Mouse (Mus musculus): ENCODE results near the gene Prdm2. TPM values are rescaled to one million over a fixed set of nuclear protein-coding genes. Genes with fewer than 3 reads are reported as not detected.
A peak's percentile ranks its signal among the peaks of the same experiment; 100 is the strongest.

Gene Prdm2
- polyA plus RNA-seq, 1 experiment from 2014 or later: 4.0 TPM

GRCm38 (mm10) chr4:143213571-143213970 lies 776 bp upstream of the Prdm2 start:
- no peak overlapping the region for H3K4me3 ChIP-seq (ENCODE audit: low read depth, low read length)
- WGBS: 84% methylated on average over 4 of the region's 4 CpGs
- ATAC-seq: no peak
- no peaks in the 10 kb centered on the region for H3K36me3 ChIP-seq (ENCODE audit: control insufficient read depth, insufficient read depth)
- TF ChIP-seq CTCF (IDR thresholded peaks at IDR 0.05; ENCODE audit: low read depth): no peak
- no peak overlapping the region for H3K4me2 ChIP-seq (replicated peaks; ENCODE audit: low read depth)
- H3K27me3 ChIP-seq (replicated peaks; ENCODE audit: control insufficient read depth, insufficient read depth, low read length): no peaks in the 10 kb centered on the region
- H3K27ac ChIP-seq (ENCODE audit: low read depth, low read length): no peak overlapping the region
- H3K9me3 ChIP-seq (ENCODE audit: control insufficient read depth): no peaks in the 10 kb centered on the region
- H3K4me1 ChIP-seq (replicated peaks; ENCODE audit: control insufficient read depth, insufficient read depth, low read length): no peaks in the 10 kb centered on the region; the same call in 1 of the 2 replicates
- H3K9ac ChIP-seq (ENCODE audit: low read depth, low read length): no peak overlapping the region

GRCm38 (mm10) chr4:143213175-143213479 lies 332 bp upstream of the Prdm2 start:
- WGBS: 97% methylated on average over 3 of the region's 3 CpGs
- ATAC-seq: no peak

GRCm38 (mm10) chr4:143211584-143212340 lies 1.0 kb downstream of the Prdm2 start:
- no peaks in the 10 kb centered on the region for H3K9me3 ChIP-seq (ENCODE audit: control insufficient read depth)
- H3K36me3 ChIP-seq (ENCODE audit: control insufficient read depth, insufficient read depth): no peaks in the 10 kb centered on the region
- peak overlapping the region; percentile 94 for H3K4me2 ChIP-seq (replicated peaks; ENCODE audit: low read depth)
- H3K9ac ChIP-seq (ENCODE audit: low read depth, low read length): peak overlapping the region; percentile 78
- ATAC-seq: peak; percentile 61
- no peaks in the 10 kb centered on the region; the same call in 1 of the 2 replicates for H3K4me1 ChIP-seq (replicated peaks; ENCODE audit: control insufficient read depth, insufficient read depth, low read length)
- peak overlapping the region; percentile 69 for H3K4me3 ChIP-seq (ENCODE audit: low read depth, low read length)
- peak overlapping the region; percentile 69 for H3K27ac ChIP-seq (ENCODE audit: low read depth, low read length)
- TF ChIP-seq CTCF (IDR thresholded peaks at IDR 0.05; ENCODE audit: low read depth): no peak
- no peaks in the 10 kb centered on the region for H3K27me3 ChIP-seq (replicated peaks; ENCODE audit: control insufficient read depth, insufficient read depth, low read length)
- WGBS: 5% methylated on average over 43 of the region's 43 CpGs

More at GRCm38 (mm10) chr4:143213175-143213479, 332 bp upstream of the Prdm2 start:
- H3K27ac ChIP-seq (ENCODE audit: low read depth, low read length): no peak overlapping the region
- TF ChIP-seq CTCF (IDR thresholded peaks at IDR 0.05; ENCODE audit: low read depth): no peak
- H3K27me3 ChIP-seq (replicated peaks; ENCODE audit: control insufficient read depth, insufficient read depth, low read length): no peaks in the 10 kb centered on the region
- no peaks in the 10 kb centered on the region for H3K9me3 ChIP-seq (ENCODE audit: control insufficient read depth)
- H3K4me2 ChIP-seq (replicated peaks; ENCODE audit: low read depth): peak overlapping the region; percentile 94
- peak overlapping the region; percentile 69; the same call in 1 of the 2 replicates for H3K4me3 ChIP-seq (ENCODE audit: low read depth, low read length)
- H3K9ac ChIP-seq (ENCODE audit: low read depth, low read length): peak overlapping the region; percentile 78; the same call in 1 of the 2 replicates
- H3K4me1 ChIP-seq (replicated peaks; ENCODE audit: control insufficient read depth, insufficient read depth, low read length): no peaks in the 10 kb centered on the region; the same call in 1 of the 2 replicates
- no peaks in the 10 kb centered on the region for H3K36me3 ChIP-seq (ENCODE audit: control insufficient read depth, insufficient read depth)

GRCm38 (mm10) chr4:143209997-143210396 lies 2.8 kb downstream of the Prdm2 start:
- TF ChIP-seq CTCF (IDR thresholded peaks at IDR 0.05; ENCODE audit: low read depth): no peak
- Histone ChIP-seq H3K4me2 (replicated peaks; ENCODE audit: low read depth) (no peak overlapping the region), H3K27ac (ENCODE audit: low read depth, low read length) (no peak overlapping the region)

GRCm38 (mm10) chr4:143202653-143203052 lies 10.1 kb downstream of the Prdm2 start:
- no peak overlapping the region for H3K4me2 ChIP-seq (replicated peaks; ENCODE audit: low read depth)
- H3K4me3 ChIP-seq (ENCODE audit: low read depth, low read length): no peak overlapping the region
- ATAC-seq: no peak
- no peak overlapping the region for H3K9ac ChIP-seq (ENCODE audit: low read depth, low read length)
- no peak for TF ChIP-seq CTCF (IDR thresholded peaks at IDR 0.05; ENCODE audit: low read depth)
- H3K36me3 ChIP-seq (ENCODE audit: control insufficient read depth, insufficient read depth): no peaks in the 10 kb centered on the region
- 75% methylated on average over 3 of the region's 3 CpGs for whole genome bisulfite sequencing
- no peaks in the 10 kb centered on the region for H3K27me3 ChIP-seq (replicated peaks; ENCODE audit: control insufficient read depth, insufficient read depth, low read length)
- no peak overlapping the region for H3K27ac ChIP-seq (ENCODE audit: low read depth, low read length)
- H3K4me1 ChIP-seq (replicated peaks; ENCODE audit: control insufficient read depth, insufficient read depth, low read length): no peaks in the 10 kb centered on the region
- no peaks in the 10 kb centered on the region for H3K9me3 ChIP-seq (ENCODE audit: control insufficient read depth)

More at GRCm38 (mm10) chr4:143209997-143210396, 2.8 kb downstream of the Prdm2 start:
- 92% methylated on average over 2 of the region's 2 CpGs for WGBS
- H3K27me3 ChIP-seq (replicated peaks; ENCODE audit: control insufficient read depth, insufficient read depth, low read length): no peaks in the 10 kb centered on the region
- no peak overlapping the region for H3K9ac ChIP-seq (ENCODE audit: low read depth, low read length)
- no peaks in the 10 kb centered on the region for H3K36me3 ChIP-seq (ENCODE audit: control insufficient read depth, insufficient read depth)
- H3K4me1 ChIP-seq (replicated peaks; ENCODE audit: control insufficient read depth, insufficient read depth, low read length): no peaks in the 10 kb centered on the region; the same call in 1 of the 2 replicates
- no peaks in the 10 kb centered on the region for H3K9me3 ChIP-seq (ENCODE audit: control insufficient read depth)
- H3K4me3 ChIP-seq (ENCODE audit: low read depth, low read length): no peak overlapping the region
- no peak for ATAC-seq

GRCm38 (mm10) chr4:143198371-143198770 lies 14.4 kb downstream of the Prdm2 start:
- WGBS: 74% methylated on average over 3 of the region's 3 CpGs
- ATAC-seq: no peak

More at GRCm38 (mm10) chr4:143198371-143198770, 14.4 kb downstream of the Prdm2 start:
- H3K4me3 ChIP-seq (ENCODE audit: low read depth, low read length): no peak overlapping the region
- H3K27ac ChIP-seq (ENCODE audit: low read depth, low read length): no peak overlapping the region
- H3K36me3 ChIP-seq (ENCODE audit: control insufficient read depth, insufficient read depth): no peaks in the 10 kb centered on the region
- H3K4me2 ChIP-seq (replicated peaks; ENCODE audit: low read depth): no peak overlapping the region
- H3K27me3 ChIP-seq (replicated peaks; ENCODE audit: control insufficient read depth, insufficient read depth, low read length): no peaks in the 10 kb centered on the region
- no peaks in the 10 kb centered on the region for H3K4me1 ChIP-seq (replicated peaks; ENCODE audit: control insufficient read depth, insufficient read depth, low read length)
- H3K9ac ChIP-seq (ENCODE audit: low read depth, low read length): no peak overlapping the region
- H3K9me3 ChIP-seq (ENCODE audit: control insufficient read depth): no peaks in the 10 kb centered on the region
- no peak for TF ChIP-seq CTCF (IDR thresholded peaks at IDR 0.05; ENCODE audit: low read depth)

Data from intestine, postnatal 0 days (tissue).